Mouse (Mus musculus): ENCODE measurements around the gene Ptrh1. TPM values are rescaled to one million over a fixed set of nuclear protein-coding genes. Genes with fewer than 3 reads are reported as not detected.

Gene Ptrh1
- total RNA-seq, 1 experiment = 20.9 TPM

- DNase-seq (ENCODE audit: low read depth, low spot score) = no peak
- Histone ChIP-seq H3K9ac (ENCODE audit: insufficient read depth, low read depth, low read length, poor library complexity, severe bottlenecking) (peak overlapping the region; percentile 55; the same call in 1 of the 2 replicates), H3K4me1 (ENCODE audit: control insufficient read depth in 2 of 2, insufficient read depth in 2 of 2, low read length in 2 of 2, poor library complexity in 1 of 2) (peaks cover 0 to 2% of the 10 kb centered on the region in 2 experiments; a peak in 1 of 4 replicates), H3K27ac (ENCODE audit: insufficient read depth, low read depth, low read length, poor library complexity, severe bottlenecking) (no peak overlapping the region), H3K9me3 (ENCODE audit: control insufficient read depth, insufficient read depth, low read depth, low read length) (no peaks in the 10 kb centered on the region), H3K4me3 (ENCODE audit: insufficient read depth in 1 of 2, low read depth in 1 of 2, low read length in 2 of 2, poor library complexity in 1 of 2, severe bottlenecking in 1 of 2) (peak overlapping the region; percentile 65 to 76), H3K36me3 (ENCODE audit: control insufficient read depth, insufficient read depth, low read length, poor library complexity, severe bottlenecking) (no peaks in the 10 kb centered on the region; the same call in 1 of the 2 replicates)
- in situ Hi-C loops (cut with MboI; ENCODE audit: low sequenced_read_pairs in 2 of 2, unreplicated experiment in 2 of 2) = no loop called here
- TF ChIP-seq HCFC1 (IDR thresholded peaks at IDR 0.05; ENCODE audit: borderline replicate concordance, insufficient read depth, low read length) (no peak), ZC3H11A (IDR thresholded peaks at IDR 0.05; ENCODE audit: borderline replicate concordance, low read depth, low read length) (no peak), MAFK (IDR thresholded peaks at IDR 0.05; ENCODE audit: insufficient read depth, low read depth, low read length) (no peak), CHD2 (IDR thresholded peaks at IDR 0.05; ENCODE audit: low read depth, low read length) (no peak)
Observed at GRCm38 (mm10) chr2:32741273-32742172, 34.1 kb upstream of the Ptrh1 start.

- in situ Hi-C loops (cut with MboI; ENCODE audit: low sequenced_read_pairs in 2 of 2, unreplicated experiment in 2 of 2) = no loop called here
- H3K27ac ChIP-seq (ENCODE audit: insufficient read depth, low read depth, low read length, poor library complexity, severe bottlenecking) = no peak overlapping the region
- TF ChIP-seq ZC3H11A (IDR thresholded peaks at IDR 0.05; ENCODE audit: borderline replicate concordance, low read depth, low read length) (no peak), CHD2 (IDR thresholded peaks at IDR 0.05; ENCODE audit: low read depth, low read length) (no peak), ZNF384 (IDR thresholded peaks at IDR 0.05; ENCODE audit: low read depth, low read length) (no peak), MAFK (IDR thresholded peaks at IDR 0.05; ENCODE audit: insufficient read depth, low read depth, low read length) (no peak), HCFC1 (IDR thresholded peaks at IDR 0.05; ENCODE audit: borderline replicate concordance, insufficient read depth, low read length) (no peak)
Observed at GRCm38 (mm10) chr2:32742173-32742531, 33.4 kb upstream of the Ptrh1 start.

GRCm38 (mm10) chr2:32744272-32744982, 31.2 kb upstream of the Ptrh1 start:
- in situ Hi-C loops (cut with MboI; ENCODE audit: low sequenced_read_pairs in 2 of 2, unreplicated experiment in 2 of 2) = no loop called here
- DNase-seq (ENCODE audit: low read depth, low spot score) = no peak
- Histone ChIP-seq H3K9ac (ENCODE audit: insufficient read depth, low read depth, low read length, poor library complexity, severe bottlenecking) (no peak overlapping the region), H3K36me3 (ENCODE audit: control insufficient read depth, insufficient read depth, low read length, poor library complexity, severe bottlenecking) (no peaks in the 10 kb centered on the region; the same call in 1 of the 2 replicates), H3K27ac (ENCODE audit: insufficient read depth, low read depth, low read length, poor library complexity, severe bottlenecking) (no peak overlapping the region), H3K4me3 (ENCODE audit: insufficient read depth in 1 of 2, low read depth in 1 of 2, low read length in 2 of 2, poor library complexity in 1 of 2, severe bottlenecking in 1 of 2) (no peak overlapping the region), H3K9me3 (ENCODE audit: control insufficient read depth, insufficient read depth, low read depth, low read length) (no peaks in the 10 kb centered on the region), H3K4me1 (ENCODE audit: control insufficient read depth in 2 of 2, insufficient read depth in 2 of 2, low read length in 2 of 2, poor library complexity in 1 of 2) (peaks cover 0 to 2% of the 10 kb centered on the region in 2 experiments; a peak in 1 of 4 replicates)
- TF ChIP-seq ZC3H11A (IDR thresholded peaks at IDR 0.05; ENCODE audit: borderline replicate concordance, low read depth, low read length) = no peak
- TF ChIP-seq MAFK (IDR thresholded peaks at IDR 0.05; ENCODE audit: insufficient read depth, low read depth, low read length) = no peak
- no peak for TF ChIP-seq CHD2 (IDR thresholded peaks at IDR 0.05; ENCODE audit: low read depth, low read length)
- TF ChIP-seq HCFC1 (IDR thresholded peaks at IDR 0.05; ENCODE audit: borderline replicate concordance, insufficient read depth, low read length) = no peak
- TF ChIP-seq ZNF384 (IDR thresholded peaks at IDR 0.05; ENCODE audit: low read depth, low read length) = no peak

More at GRCm38 (mm10) chr2:32742173-32742531, 33.4 kb upstream of the Ptrh1 start:
- DNase-seq (ENCODE audit: low read depth, low spot score) = no peak
- no peak overlapping the region for H3K9ac ChIP-seq (ENCODE audit: insufficient read depth, low read depth, low read length, poor library complexity, severe bottlenecking)
- no peaks in the 10 kb centered on the region for H3K9me3 ChIP-seq (ENCODE audit: control insufficient read depth, insufficient read depth, low read depth, low read length)
- H3K4me3 ChIP-seq (ENCODE audit: insufficient read depth in 1 of 2, low read depth in 1 of 2, low read length in 2 of 2, poor library complexity in 1 of 2, severe bottlenecking in 1 of 2) = peak overlapping the region; percentile 65 to 76
- H3K4me1 ChIP-seq (ENCODE audit: control insufficient read depth in 2 of 2, insufficient read depth in 2 of 2, low read length in 2 of 2, poor library complexity in 1 of 2) = peaks cover 0 to 2% of the 10 kb centered on the region in 2 experiments; a peak in 1 of 4 replicates
- no peaks in the 10 kb centered on the region; the same call in 1 of the 2 replicates for H3K36me3 ChIP-seq (ENCODE audit: control insufficient read depth, insufficient read depth, low read length, poor library complexity, severe bottlenecking)

GRCm38 (mm10) chr2:32749082-32749481, 26.5 kb upstream of the Ptrh1 start:
- Histone ChIP-seq H3K9ac (ENCODE audit: insufficient read depth, low read depth, low read length, poor library complexity, severe bottlenecking) (no peak overlapping the region), H3K9me3 (ENCODE audit: control insufficient read depth, insufficient read depth, low read depth, low read length) (no peaks in the 10 kb centered on the region), H3K4me3 (ENCODE audit: insufficient read depth in 1 of 2, low read depth in 1 of 2, low read length in 2 of 2, poor library complexity in 1 of 2, severe bottlenecking in 1 of 2) (no peak overlapping the region), H3K4me1 (ENCODE audit: control insufficient read depth in 2 of 2, insufficient read depth in 2 of 2, low read length in 2 of 2, poor library complexity in 1 of 2) (peaks cover 2 to 3% of the 10 kb centered on the region in 2 experiments; a peak in 2 of 4 replicates), H3K36me3 (ENCODE audit: control insufficient read depth, insufficient read depth, low read length, poor library complexity, severe bottlenecking) (no peaks in the 10 kb centered on the region; the same call in 1 of the 2 replicates), H3K27ac (ENCODE audit: insufficient read depth, low read depth, low read length, poor library complexity, severe bottlenecking) (no peak overlapping the region)
- no peak for DNase-seq (ENCODE audit: low read depth, low spot score)
- no peak for TF ChIP-seq CHD2 (IDR thresholded peaks at IDR 0.05; ENCODE audit: low read depth, low read length)
- no peak for TF ChIP-seq MAFK (IDR thresholded peaks at IDR 0.05; ENCODE audit: insufficient read depth, low read depth, low read length)
- no peak for TF ChIP-seq ZC3H11A (IDR thresholded peaks at IDR 0.05; ENCODE audit: borderline replicate concordance, low read depth, low read length)
- no peak for TF ChIP-seq ZNF384 (IDR thresholded peaks at IDR 0.05; ENCODE audit: low read depth, low read length)
- TF ChIP-seq HCFC1 (IDR thresholded peaks at IDR 0.05; ENCODE audit: borderline replicate concordance, insufficient read depth, low read length) = no peak
- in situ Hi-C loops (cut with MboI; ENCODE audit: low sequenced_read_pairs in 2 of 2, unreplicated experiment in 2 of 2) = no loop called here
